Mouse (Mus musculus): ENCODE measurements around the gene Comt. TPM values are rescaled to one million over a fixed set of nuclear protein-coding genes. Genes with fewer than 3 reads are reported as not detected.
A peak's percentile ranks its signal among the peaks of the same experiment; 100 is the strongest.

Gene Comt
- total RNA-seq, 2 experiments from 2014 or later = 130 to 150 TPM

DNA sequence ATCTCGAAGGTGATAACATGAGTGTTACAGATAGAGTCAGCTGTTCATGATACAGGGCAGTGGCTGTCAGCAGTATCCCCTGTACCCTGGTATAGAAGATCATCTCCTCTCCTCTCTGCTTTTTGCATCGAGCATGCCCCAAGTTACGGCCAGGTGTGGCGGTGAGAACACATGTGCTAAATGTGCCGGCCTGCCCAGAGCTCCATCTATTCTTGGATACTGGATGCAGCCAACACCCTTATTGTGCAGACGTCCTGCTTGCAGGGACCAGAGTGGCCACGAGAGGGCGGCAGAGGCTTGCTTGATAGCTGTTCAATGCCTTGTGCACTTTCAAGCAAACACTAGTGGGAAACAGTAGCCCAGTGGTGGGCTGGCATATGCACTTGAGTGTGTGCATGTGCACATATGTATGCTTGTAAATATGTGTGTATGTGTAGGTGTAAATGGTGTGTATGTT is 16.8 kb upstream of the Comt start:
- peak; percentile 95 to 99 for DNase-seq
- intact Hi-C loops (cut with DNase I) = loop anchor here (1.0 to 10.0 kb wide), 3 partner anchors 174 to 371 kb away; partner anchors contain the start of genes Cdc45 and Ufd1

DNA sequence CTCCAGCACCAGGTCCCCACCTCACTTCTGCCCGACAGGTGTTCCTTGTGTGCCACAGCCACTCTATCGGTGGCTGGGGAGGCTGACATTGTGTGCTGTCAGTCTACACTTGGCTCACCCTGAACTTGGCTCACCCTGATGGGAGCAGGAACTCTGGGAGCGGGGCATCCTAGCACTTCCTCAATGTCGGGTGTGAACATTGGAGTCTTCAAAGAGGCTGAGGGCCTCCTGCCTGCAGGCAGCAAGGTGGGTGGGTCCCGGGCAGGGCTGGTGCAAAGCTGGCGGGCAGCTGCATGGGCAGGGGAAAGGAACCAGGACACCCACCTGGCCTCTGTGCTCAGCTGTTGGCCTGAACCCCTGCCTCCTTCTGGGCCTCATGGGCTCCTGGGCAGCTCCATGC is 9.5 kb upstream of the Comt start:
- no peak for DNase-seq
- intact Hi-C loops (cut with DNase I) = no loop called here

DNA sequence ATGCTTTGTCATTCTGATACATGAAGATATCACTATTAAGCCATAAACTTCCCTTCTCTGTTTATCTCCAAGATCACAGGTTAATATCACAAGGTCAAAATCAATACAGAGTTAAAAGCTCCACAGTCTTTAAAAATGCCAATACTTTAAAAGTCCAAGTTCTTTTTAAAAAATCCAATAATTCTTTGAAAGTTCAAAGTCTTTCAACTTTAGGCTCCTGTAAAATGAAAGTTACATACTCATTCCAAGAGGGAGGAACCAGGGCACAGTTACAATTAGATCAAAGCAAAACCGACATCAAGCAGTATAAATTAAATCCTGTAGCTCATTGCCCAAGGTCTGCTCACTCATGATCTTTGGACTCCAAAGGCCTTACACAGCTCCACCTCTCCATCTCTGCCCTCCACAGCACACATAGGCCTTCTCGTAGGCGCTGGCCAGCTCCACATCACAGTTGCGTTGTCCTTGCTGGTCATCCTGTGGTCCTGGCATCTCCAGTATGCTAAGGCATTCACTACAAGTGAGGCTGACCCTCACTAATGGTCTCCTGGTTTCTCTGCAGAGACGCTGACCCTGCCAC is 6.8 kb upstream of the Comt start:
- DNase-seq = no peak
- intact Hi-C loops (cut with DNase I) = no loop called here

DNA sequence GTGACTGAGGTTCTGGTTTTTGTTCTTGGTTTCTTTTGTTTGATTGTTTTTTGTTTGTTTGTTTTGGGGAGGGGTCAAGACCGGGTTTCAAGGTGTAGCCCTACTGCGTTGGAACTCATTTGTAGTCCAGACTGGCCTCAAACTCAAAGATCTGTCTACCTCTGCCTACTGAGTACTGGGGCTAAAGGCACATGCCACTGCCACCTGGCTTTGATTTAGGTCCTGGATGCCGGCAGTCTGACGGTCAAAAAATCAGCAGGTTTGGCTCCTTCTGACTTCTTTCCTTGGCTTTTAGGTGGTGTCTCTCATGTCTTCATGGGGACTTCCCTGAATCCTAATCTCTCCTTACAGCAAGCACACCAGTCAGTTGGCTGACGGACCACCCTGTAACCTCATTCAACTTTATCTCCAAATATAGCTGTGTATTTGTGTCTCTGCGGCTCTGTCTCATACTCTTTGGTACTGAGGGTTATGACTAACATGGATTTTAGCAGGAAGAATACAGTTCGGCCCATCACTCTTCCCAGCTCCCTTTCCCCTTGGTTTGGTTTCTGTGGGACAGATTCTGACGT is 4.1 kb upstream of the Comt start:
- intact Hi-C loops (cut with DNase I) = no loop called here

DNA sequence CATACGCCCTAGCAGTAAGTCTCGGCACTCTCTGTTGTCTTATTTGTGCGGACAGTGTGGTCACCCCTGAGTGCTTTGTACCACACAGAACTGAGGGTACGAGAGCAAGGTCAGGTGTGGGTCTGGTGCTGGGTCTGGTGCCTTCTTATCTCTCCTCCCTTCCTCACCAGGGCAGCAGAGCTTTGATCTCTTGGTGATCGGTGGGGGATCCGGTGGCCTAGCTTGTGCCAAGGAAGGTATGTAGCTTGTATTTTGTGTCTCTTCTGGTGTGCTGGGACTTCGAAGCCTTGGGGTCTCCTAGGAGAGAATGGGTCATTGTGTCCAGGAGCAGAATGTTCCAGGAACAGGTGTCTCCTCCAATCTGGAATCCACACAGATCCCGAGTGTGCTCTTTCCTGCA is 3.0 kb upstream of the Comt start:
- no peak for DNase-seq
- intact Hi-C loops (cut with DNase I) = loop anchor here (5.0 kb wide), 1 partner anchor 82 kb away; the partner anchor contains the start of genes Arvcf and Tango2

More for the DNA sequence above, 4.1 kb upstream of the Comt start:
- DNase-seq = no peak

DNA sequence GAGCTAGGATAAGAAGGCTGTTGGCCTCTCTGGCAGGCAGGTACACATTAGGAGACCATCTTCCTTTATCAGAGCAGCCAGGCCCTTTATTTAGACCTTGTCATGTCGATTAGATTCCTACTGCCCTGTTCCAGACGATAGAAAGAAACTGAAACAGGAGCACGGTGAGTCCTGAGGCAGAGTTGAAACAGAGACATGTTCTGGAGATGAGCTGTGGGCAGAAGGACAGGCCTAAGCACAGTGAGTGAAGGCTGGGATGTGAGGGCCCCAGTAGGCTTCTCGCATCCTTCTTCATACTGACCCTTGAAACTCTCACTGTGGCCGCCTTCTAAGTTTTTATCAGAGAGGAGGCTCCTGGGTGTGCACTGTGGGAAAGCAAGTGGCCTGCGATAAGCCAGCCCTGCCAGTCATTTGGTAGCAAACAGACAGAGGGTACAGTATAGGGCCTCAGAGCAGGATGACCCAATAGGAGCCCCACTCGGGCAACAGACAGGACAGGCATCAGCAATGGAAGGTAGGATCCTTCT is 1.9 kb upstream of the Comt start:
- intact Hi-C loops (cut with DNase I) = loop anchor here (5.0 kb wide), 1 partner anchor 81 kb away; the partner anchor contains the start of genes Arvcf and Tango2
- no peak for DNase-seq

DNA sequence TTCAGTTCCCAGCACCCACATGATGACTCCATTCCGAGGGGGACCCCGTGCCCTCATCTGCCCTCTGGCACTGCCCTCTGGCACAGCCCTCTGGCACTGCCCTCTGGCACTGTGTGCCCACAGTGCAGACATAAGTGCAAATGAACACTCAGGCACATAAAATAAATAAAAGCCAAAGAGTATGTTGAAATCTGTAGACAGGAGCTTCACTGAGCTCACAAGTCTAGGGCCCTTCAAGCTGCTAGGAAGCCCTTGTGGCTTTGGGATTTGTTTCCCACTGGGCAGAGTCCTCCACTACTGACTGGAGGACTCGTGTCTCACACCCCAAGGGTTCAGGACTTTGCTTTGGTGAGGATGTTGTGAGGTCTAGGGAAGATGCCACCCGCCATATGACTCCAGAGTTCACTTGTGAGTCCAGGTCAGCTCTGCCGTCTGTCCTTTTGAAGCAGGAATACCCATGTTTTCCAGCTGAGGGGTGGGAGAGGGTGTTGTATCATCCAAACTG is 1.4 kb upstream of the Comt start:
- intact Hi-C loops (cut with DNase I) = loop anchor here (5.0 kb wide), 1 partner anchor 81 kb away; the partner anchor contains the start of genes Arvcf and Tango2

GRCm38 (mm10) chr16:18426215-18426791 is 349 bp downstream of the Comt start, which contains the start of gene Txnrd2:
Gene Txnrd2, plus strand, starts transcription at chr16:18426384.
- intact Hi-C loops (cut with DNase I) = loop anchor here (5.0 kb wide), 1 partner anchor 79 kb away; the partner anchor contains the start of genes Arvcf and Tango2
- DNase-seq = peak; percentile 78 to 88

More for the DNA sequence above, 1.4 kb upstream of the Comt start:
- DNase-seq = no peak

- intact Hi-C loops (cut with DNase I) = loop anchor here (5.0 kb wide), 1 partner anchor 78 kb away; the partner anchor contains the start of genes Arvcf and Tango2
- DNase-seq = no peak
Observed at GRCm38 (mm10) chr16:18425475-18426214, 1.0 kb downstream of the Comt start.

DNA sequence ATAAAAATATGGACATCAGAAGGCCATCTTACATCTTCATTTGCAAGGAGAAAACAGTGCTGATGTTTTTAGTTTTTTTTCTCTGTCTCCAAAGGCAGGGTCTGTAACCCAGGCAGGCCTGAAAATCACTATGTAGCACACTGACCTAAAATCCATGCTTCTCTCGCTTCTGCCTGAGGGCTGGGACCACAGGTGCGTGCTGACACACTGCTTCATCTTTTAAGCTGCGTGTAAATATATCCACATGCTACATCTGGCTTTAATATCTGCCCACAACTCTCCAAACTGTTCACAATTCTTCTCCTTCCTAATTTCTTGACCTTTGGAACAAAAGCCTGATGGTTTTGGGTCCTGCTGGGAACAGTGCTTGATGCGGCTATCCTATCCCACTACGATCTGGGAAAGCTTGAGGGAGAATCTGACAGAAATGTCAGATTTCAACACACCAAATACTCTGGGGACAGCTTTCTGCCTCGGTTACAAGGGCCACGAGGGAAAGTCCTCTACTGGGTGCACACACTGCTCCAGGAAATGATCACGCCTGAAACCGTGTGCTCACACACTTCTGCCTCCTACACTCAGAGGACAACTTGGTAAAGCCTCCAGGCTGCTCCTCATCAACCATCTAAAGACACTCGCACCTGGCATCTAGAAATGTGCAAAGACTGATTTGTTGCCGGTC is 2.1 kb downstream of the Comt start:
- intact Hi-C loops (cut with DNase I) = loop anchor here (5.0 kb wide), 1 partner anchor 77 kb away; the partner anchor contains the start of genes Arvcf and Tango2
- DNase-seq = no peak

GRCm38 (mm10) chr16:18423915-18424265 is 2.8 kb downstream of the Comt start:
- intact Hi-C loops (cut with DNase I) = no loop called here
- no peak for DNase-seq

DNA sequence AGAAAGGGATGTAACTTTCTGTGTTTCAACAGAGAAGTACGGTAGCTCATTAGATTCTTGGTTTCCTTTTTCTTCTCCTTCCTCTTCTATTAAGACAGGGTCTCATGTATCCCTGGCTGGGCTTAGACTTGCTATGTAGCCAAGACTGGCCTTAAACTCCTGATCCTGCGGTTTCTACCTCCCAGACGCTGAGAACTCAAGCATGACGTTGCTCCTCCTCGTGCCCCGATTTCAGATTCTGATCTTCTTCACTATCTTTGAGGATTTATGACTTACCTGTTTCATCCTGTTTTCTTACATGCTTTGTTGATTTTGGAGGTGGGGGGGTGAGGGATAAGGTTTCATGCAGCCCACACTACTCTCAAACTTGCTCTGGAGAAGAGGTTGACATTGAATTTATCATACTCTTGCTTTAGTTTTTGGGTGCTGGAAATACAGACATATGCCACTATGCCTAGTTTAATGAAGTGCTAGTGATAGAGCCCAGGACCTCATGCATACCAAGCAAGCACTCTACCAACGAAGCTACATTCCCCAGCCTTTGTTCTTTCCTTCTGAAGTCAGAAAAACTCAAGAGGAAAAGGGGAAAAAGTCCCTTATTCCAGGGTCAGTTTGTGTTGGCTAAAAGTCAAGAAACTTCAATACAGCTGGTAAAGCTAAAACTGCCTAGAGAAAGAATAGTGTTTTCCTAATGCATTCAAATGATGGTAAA is 3.3 kb downstream of the Comt start:
- DNase-seq = no peak
- intact Hi-C loops (cut with DNase I) = no loop called here

DNA sequence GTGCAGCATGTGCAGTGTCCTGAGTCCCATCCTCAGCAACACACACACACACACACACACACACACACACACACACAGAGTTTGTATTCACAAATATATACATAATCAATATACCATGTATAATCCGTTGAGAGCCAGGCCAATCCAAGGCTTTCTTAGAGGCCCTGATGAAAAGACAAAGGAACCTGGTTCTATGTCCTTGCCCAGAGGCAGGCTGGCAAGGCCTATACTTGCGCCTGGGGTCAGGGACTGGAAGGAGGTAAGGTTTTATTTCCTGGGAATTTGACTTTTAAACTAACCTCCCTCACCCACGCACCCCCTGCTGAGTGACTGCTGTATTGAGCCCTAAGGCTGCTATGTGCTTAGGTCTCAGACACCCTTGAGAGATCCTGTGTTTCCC is 6.1 kb downstream of the Comt start:
- no peak for DNase-seq
- intact Hi-C loops (cut with DNase I) = no loop called here

GRCm38 (mm10) chr16:18419603-18420026 is 7.0 kb downstream of the Comt start:
- no peak for DNase-seq
- intact Hi-C loops (cut with DNase I) = no loop called here

DNA sequence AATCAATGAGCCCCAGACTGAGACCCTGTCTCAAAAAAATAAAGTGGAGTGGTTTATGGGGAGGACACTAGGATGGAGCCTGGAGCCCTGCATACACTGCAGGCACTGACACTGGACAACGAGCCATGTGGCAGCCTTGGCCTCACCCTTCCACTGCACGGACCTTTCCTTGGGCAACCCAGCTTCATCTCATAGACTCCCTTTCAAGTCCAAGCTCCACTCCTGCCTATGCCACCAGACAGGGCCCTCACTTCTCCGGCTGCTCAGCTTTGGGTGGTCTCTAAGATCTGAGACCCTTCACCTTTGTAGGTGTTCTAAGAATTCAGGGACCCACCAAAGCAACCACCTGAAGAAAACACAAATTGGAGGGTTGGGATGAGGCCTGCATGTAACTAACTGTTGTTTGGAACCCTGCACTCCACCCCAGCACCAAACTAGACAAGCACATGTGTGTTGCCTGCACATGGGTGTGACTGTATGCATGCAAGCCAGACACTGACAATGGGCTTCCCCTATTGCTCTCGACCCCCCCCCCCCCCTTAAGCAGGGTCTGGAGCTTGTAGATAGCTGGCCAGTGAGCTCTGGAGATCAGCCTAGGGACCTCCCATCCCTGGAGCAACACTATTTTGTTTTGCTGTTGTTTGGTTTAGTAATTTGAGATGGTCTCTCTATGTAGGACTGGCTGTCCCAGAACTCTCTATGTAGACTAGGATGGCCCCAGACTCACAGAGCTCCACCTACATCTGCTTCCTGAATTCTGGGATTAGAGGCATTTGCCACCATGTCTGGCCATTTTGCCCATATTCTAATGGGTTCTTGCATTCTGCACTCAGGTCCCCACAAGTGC is 7.7 kb downstream of the Comt start:
- intact Hi-C loops (cut with DNase I) = no loop called here
- DNase-seq = no peak

- intact Hi-C loops (cut with DNase I) = no loop called here
- no peak for DNase-seq
Observed at GRCm38 (mm10) chr16:18417491-18417890, 9.2 kb downstream of the Comt start.

DNA sequence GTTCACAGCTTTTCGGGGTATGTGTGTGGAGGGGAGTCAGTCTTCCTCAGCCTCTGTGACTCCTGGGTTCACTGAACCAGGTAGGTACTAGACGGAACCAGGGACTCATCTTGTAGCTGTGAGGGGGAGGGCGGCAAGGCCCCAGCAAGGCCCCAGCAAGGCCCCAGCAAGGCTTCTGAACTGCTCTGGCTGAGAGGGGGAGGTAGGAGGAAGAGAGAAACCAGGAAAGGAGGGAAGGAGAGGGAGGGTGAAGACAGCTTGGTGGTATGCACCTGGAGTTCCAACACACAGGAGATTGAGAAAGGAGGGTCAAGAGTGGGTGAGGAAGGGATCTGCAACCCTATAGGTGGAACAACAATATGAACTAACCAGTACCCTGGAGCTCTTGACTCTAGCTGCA is 9.8 kb downstream of the Comt start:
- no peak for DNase-seq
- intact Hi-C loops (cut with DNase I) = no loop called here

- DNase-seq = peak; percentile 54 to 79
- intact Hi-C loops (cut with DNase I) = no loop called here
Observed at GRCm38 (mm10) chr16:18416094-18416761, 10.4 kb downstream of the Comt start.

All from heart, postnatal 36 days (tissue).